ENCODE assay signal across 10 mouse cellular contexts in the genomic region with DNA sequence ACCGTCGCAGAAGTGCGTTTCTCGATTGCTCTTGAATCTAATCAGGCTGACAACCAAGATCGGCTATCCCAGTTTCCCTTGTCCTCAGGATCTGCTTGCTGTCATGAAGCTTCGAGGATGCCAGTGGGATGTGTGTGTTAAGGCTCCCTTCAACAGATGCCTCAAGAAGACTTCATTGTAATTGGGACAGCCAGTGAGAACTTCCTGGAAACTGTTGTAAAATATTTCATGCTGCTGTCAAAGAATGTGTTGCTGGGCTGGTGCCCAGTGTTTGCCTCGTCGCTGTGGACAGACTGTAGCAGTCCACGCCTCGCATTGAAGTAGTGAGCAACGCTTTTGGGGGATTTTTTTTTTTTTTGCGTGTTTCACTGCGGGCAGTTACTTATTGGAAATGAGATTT.
DNase-seq lines count a peak whose midpoint lies in the region; ATAC-seq and TF ChIP-seq lines count a peak whose summit lies in the region.
"Had no signal": no experiment of that assay in that cellular context is flagged by ENCODE, and none has a peak within 500 bp of the region (broad histone marks: within the 10 kb centered on the region; RNA-seq: fewer than 3 reads in every experiment).

No protein-coding gene starts in this region.

- H3K27ac ChIP-seq in kidney, adult 2 months (ENCODE audit: insufficient read depth, low read depth, low read length): no peak overlapping the region
- no peak overlapping the region for H3K27ac ChIP-seq in hindbrain, embryonic 11.5 days (ENCODE audit: low read depth, low read length)
- H3K27ac ChIP-seq: embryonic facial prominence, embryonic 12.5 days; liver, embryonic 12.5 days had no signal

- H3K36me3 ChIP-seq in kidney, adult 2 months (ENCODE audit: control insufficient read depth, insufficient read depth, low read length): no peaks in the 10 kb centered on the region
- H3K36me3 ChIP-seq in hindbrain, embryonic 11.5 days (ENCODE audit: control insufficient read depth, insufficient read depth, low read length): no peaks in the 10 kb centered on the region
- H3K36me3 ChIP-seq: embryonic facial prominence, embryonic 12.5 days; liver, embryonic 12.5 days had no signal

- peak; percentile 78 for ATAC-seq in frontal cortex, adult (ENCODE audit: low TSS enrichment)
- no peak for ATAC-seq in erythroid progenitor cell, adult 5-6 weeks (replicated peaks; ENCODE audit: low FRiP score, poor library complexity, severe bottlenecking)
- no peak for ATAC-seq in hindbrain, embryonic 11.5 days (ENCODE audit: low FRiP score)
- ATAC-seq: liver, embryonic 12.5 days had no signal

- WGBS in kidney, adult 2 months: 55% methylated on average over 13 of the region's 13 CpGs
- 92% methylated on average over 13 of the region's 13 CpGs for WGBS in hindbrain, embryonic 11.5 days

- no peak overlapping the region for H3K4me3 ChIP-seq in kidney, adult 2 months (ENCODE audit: insufficient read depth, low read depth, low read length)
- H3K4me3 ChIP-seq in hindbrain, embryonic 11.5 days (ENCODE audit: low read depth, low read length): no peak overlapping the region
- H3K4me3 ChIP-seq: embryonic facial prominence, embryonic 12.5 days; liver, embryonic 12.5 days had no signal

- no peak for TF ChIP-seq POLR2A in kidney, adult 2 months (IDR thresholded peaks at IDR 0.05; ENCODE audit: low read depth, low read length)

- H3K4me1 ChIP-seq in kidney, adult 2 months (ENCODE audit: control insufficient read depth, insufficient read depth, low read length): no peaks in the 10 kb centered on the region
- no peaks in the 10 kb centered on the region for H3K4me1 ChIP-seq in hindbrain, embryonic 11.5 days (replicated peaks; ENCODE audit: control insufficient read depth, insufficient read depth, low read length)
- H3K4me1 ChIP-seq: liver, embryonic 12.5 days had no signal

- TF ChIP-seq CTCF in kidney, adult 2 months (conservative IDR thresholded peaks at IDR 0.05; ENCODE audit: insufficient read depth, insufficient read length, low read depth, low read length): no peak

- no peaks in the 10 kb centered on the region for H3K9me3 ChIP-seq in hindbrain, embryonic 11.5 days (ENCODE audit: control insufficient read depth, low read length)
- H3K9me3 ChIP-seq: embryonic facial prominence, embryonic 12.5 days had no signal

- H3K9ac ChIP-seq in hindbrain, embryonic 11.5 days (ENCODE audit: low read depth, low read length): no peak overlapping the region
- H3K9ac ChIP-seq: embryonic facial prominence, embryonic 12.5 days; liver, embryonic 12.5 days had no signal

- H3K27me3 ChIP-seq in kidney, adult 2 months (replicated peaks; ENCODE audit: control insufficient read depth, insufficient read depth, low read length): no peaks in the 10 kb centered on the region
- no peaks in the 10 kb centered on the region for H3K27me3 ChIP-seq in hindbrain, embryonic 11.5 days (ENCODE audit: control insufficient read depth, insufficient read depth, low read length)
- H3K27me3 ChIP-seq: embryonic facial prominence, embryonic 12.5 days; liver, embryonic 12.5 days had no signal

- H3K4me2 ChIP-seq in hindbrain, embryonic 11.5 days (replicated peaks; ENCODE audit: low read depth, low read length): no peak overlapping the region
- H3K4me2 ChIP-seq: embryonic facial prominence, embryonic 12.5 days; liver, embryonic 12.5 days had no signal

- peak; percentile 45 for DNase-seq in kidney, adult 2 months
- DNase-seq in kidney, adult 9 months: no peak
- peak; percentile 39 to 44 for DNase-seq in kidney, postnatal 25 days
- peak; percentile 40 for DNase-seq in lung, postnatal 14 days
- no peak for DNase-seq in adipocyte (ENCODE audit: low spot score)
- DNase-seq in hindbrain, embryonic 11.5 days (ENCODE audit: low spot score): no peak

Comparison
In these comparisons a context has a peak if more than half of its experiments do, and no peak if none do; other contexts are left out.
1. DNase-seq: peak in kidney, adult 2 months (single experiment), kidney, postnatal 25 days (2 of 2) and lung, postnatal 14 days (single experiment); none in kidney, adult 9 months (single experiment), adipocyte (single experiment) and hindbrain, embryonic 11.5 days (single experiment).